Mouse (Mus musculus) forebrain, embryonic 16.5 days (tissue): ENCODE data around the gene Epha7. TPM values are rescaled to one million over a fixed set of nuclear protein-coding genes. Genes with fewer than 3 reads are reported as not detected.

Source experiments
- ATAC-seq: fragments of 200-750 bp; cut with Nextera tagmentation; 2 replicates; pipeline ENCODE4 v1.8.0; 2017; ENCODE audit warnings: mild to moderate bottlenecking, moderate library complexity
- H3K27ac ChIP-seq: fragments of 300-500 bp; sonication (generic); 2 replicates; pipeline ENCODE4 v1.5.1; 2014; ENCODE audit warnings: low read length, control low read depth
- H3K27me3 ChIP-seq: fragments of 300-500 bp; sonication (generic); replicated peaks from 2 replicates; pipeline ENCODE4 v1.6.1; 2014; ENCODE audit warnings: low read length; ENCODE audit not compliant: control insufficient read depth, insufficient read depth
- H3K36me3 ChIP-seq: fragments of 300-500 bp; sonication (generic); 2 replicates; pipeline ENCODE4 v1.6.1; 2014; ENCODE audit not compliant: control insufficient read depth, insufficient read depth
- H3K4me1 ChIP-seq: fragments of 300-500 bp; sonication (generic); replicated peaks from 2 replicates; pipeline ENCODE4 v1.6.1; 2014; ENCODE audit warnings: low read length; ENCODE audit not compliant: control insufficient read depth, insufficient read depth
- H3K4me2 ChIP-seq: fragments of 300-500 bp; sonication (generic); 2 replicates; pipeline ENCODE4 v1.6.1; 2014; ENCODE audit warnings: mild to moderate bottlenecking, low read length, control low read depth
- H3K4me3 ChIP-seq: fragments of 300-500 bp; sonication (generic); replicated peaks from 2 replicates; pipeline ENCODE4 v1.5.1; 2014; ENCODE audit warnings: mild to moderate bottlenecking, low read length, control low read depth
- H3K9ac ChIP-seq: fragments of 300-500 bp; sonication (generic); replicated peaks from 2 replicates; pipeline ENCODE4 v1.6.1; 2014; ENCODE audit warnings: low read depth, low read length, control low read depth
- H3K9me3 ChIP-seq: fragments of 300-500 bp; sonication (generic); 2 replicates; pipeline ENCODE4 v1.6.1; 2016; ENCODE audit warnings: low read length; ENCODE audit not compliant: control insufficient read depth
- WGBS: fragments of 180-500 bp; shearing (Covaris S2); extraction: QIAGEN DNeasy Blood & Tissue Kit; methylation state at CpG from one replicate; pipeline ENCODE4 v1.1.7; 2014; 5-methylcytosine and 5-hydroxymethylcytosine counted together
- polyA plus RNA-seq: library from polyadenylated mRNA; unstranded; fragments of >200 nt; fragmentation: Nextera tagmentation; extraction: Ambion mirVana; gene quantifications from 2 replicates; pipeline ENCODE4 v1.2.1, GENCODE M21; 2015

Gene Epha7
- polyA plus RNA-seq, 1 experiment from 2014 or later = 69.8 TPM

- no peak overlapping the region for H3K4me2 ChIP-seq
- H3K4me1 ChIP-seq = no peaks in the 10 kb centered on the region
- ATAC-seq = no peak
- WGBS = 69% methylated on average over 3 of the region's 3 CpGs
- no peak overlapping the region for H3K27ac ChIP-seq
- no peaks in the 10 kb centered on the region for H3K27me3 ChIP-seq
- no peak overlapping the region for H3K4me3 ChIP-seq
- H3K9ac ChIP-seq = no peak overlapping the region
- H3K9me3 ChIP-seq = no peaks in the 10 kb centered on the region
- H3K36me3 ChIP-seq = no peaks in the 10 kb centered on the region
Measured at GRCm38 (mm10) chr4:28890102-28890501, 77.2 kb downstream of the Epha7 start.

- Histone ChIP-seq H3K4me1 (no peaks in the 10 kb centered on the region), H3K9ac (no peak overlapping the region), H3K4me2 (0 out of 2 replicates have a peak overlapping the region, but pooled peaks have one; percentile 6), H3K4me3 (no peak overlapping the region), H3K9me3 (no peaks in the 10 kb centered on the region), H3K36me3 (no peaks in the 10 kb centered on the region), H3K27ac (peak overlapping the region; percentile 60), H3K27me3 (no peaks in the 10 kb centered on the region)
- ATAC-seq = peak; percentile 93
- 56% methylated on average over 7 of the region's 7 CpGs for WGBS
Measured at GRCm38 (mm10) chr4:28895480-28895879, 82.5 kb downstream of the Epha7 start.

- H3K4me1 ChIP-seq = peaks cover 5% of the 10 kb centered on the region; the same call in 1 of the 2 replicates
- 78% methylated on average over 4 of the region's 4 CpGs for WGBS
- no peak overlapping the region for H3K9ac ChIP-seq
- ATAC-seq = no peak
- H3K9me3 ChIP-seq = no peaks in the 10 kb centered on the region
- no peak overlapping the region for H3K4me3 ChIP-seq
- H3K36me3 ChIP-seq = no peaks in the 10 kb centered on the region
- no peaks in the 10 kb centered on the region for H3K27me3 ChIP-seq
- H3K27ac ChIP-seq = no peak overlapping the region
- H3K4me2 ChIP-seq = no peak overlapping the region
Measured at GRCm38 (mm10) chr4:28899373-28899772, 86.4 kb downstream of the Epha7 start.

GRCm38 (mm10) chr4:28899783-28900182, 86.9 kb downstream of the Epha7 start:
- H3K4me1 ChIP-seq = peaks cover 5% of the 10 kb centered on the region; the same call in 1 of the 2 replicates
- no peak overlapping the region for H3K27ac ChIP-seq
- no peaks in the 10 kb centered on the region for H3K27me3 ChIP-seq
- no peaks in the 10 kb centered on the region for H3K36me3 ChIP-seq
- no peak for ATAC-seq
- 53% methylated on average over 11 of the region's 11 CpGs for WGBS
- no peaks in the 10 kb centered on the region for H3K9me3 ChIP-seq
- H3K4me2 ChIP-seq = no peak overlapping the region
- no peak overlapping the region for H3K9ac ChIP-seq
- H3K4me3 ChIP-seq = no peak overlapping the region

- H3K4me1 ChIP-seq = peaks cover 5% of the 10 kb centered on the region; the same call in 1 of the 2 replicates
- H3K9me3 ChIP-seq = no peaks in the 10 kb centered on the region
- H3K27me3 ChIP-seq = no peaks in the 10 kb centered on the region
- 36% methylated on average over 5 of the region's 5 CpGs for WGBS
- no peak overlapping the region for H3K27ac ChIP-seq
- H3K36me3 ChIP-seq = no peaks in the 10 kb centered on the region
- peak; percentile 76 for ATAC-seq
- no peak overlapping the region for H3K4me2 ChIP-seq
- H3K9ac ChIP-seq = no peak overlapping the region
- H3K4me3 ChIP-seq = no peak overlapping the region
Measured at GRCm38 (mm10) chr4:28901496-28901895, 88.6 kb downstream of the Epha7 start.

GRCm38 (mm10) chr4:28902004-28902704, 89.2 kb downstream of the Epha7 start:
- Histone ChIP-seq H3K36me3 (no peaks in the 10 kb centered on the region), H3K27ac (peak overlapping the region; percentile 47; the same call in 1 of the 2 replicates), H3K9me3 (no peaks in the 10 kb centered on the region), H3K4me3 (no peak overlapping the region), H3K4me1 (peaks cover 5% of the 10 kb centered on the region; the same call in 1 of the 2 replicates), H3K4me2 (no peak overlapping the region), H3K9ac (no peak overlapping the region), H3K27me3 (no peaks in the 10 kb centered on the region)
- WGBS = 23% methylated on average over 4 of the region's 4 CpGs
- ATAC-seq = peak; percentile 89

GRCm38 (mm10) chr4:28906985-28907384, 94.1 kb downstream of the Epha7 start:
- no peak overlapping the region for H3K9ac ChIP-seq
- H3K27me3 ChIP-seq = no peaks in the 10 kb centered on the region
- H3K27ac ChIP-seq = no peak overlapping the region
- H3K36me3 ChIP-seq = no peaks in the 10 kb centered on the region
- H3K4me2 ChIP-seq = no peak overlapping the region
- peaks cover 3% of the 10 kb centered on the region; the same call in 1 of the 2 replicates for H3K4me1 ChIP-seq
- ATAC-seq = no peak
- 81% methylated on average over 2 of the region's 2 CpGs for WGBS
- H3K4me3 ChIP-seq = no peak overlapping the region
- H3K9me3 ChIP-seq = no peaks in the 10 kb centered on the region

- Histone ChIP-seq H3K4me2 (no peak overlapping the region), H3K27me3 (no peaks in the 10 kb centered on the region), H3K4me1 (0 out of 2 replicates have a peak, but pooled peaks cover 3% of the 10 kb centered on the region), H3K9ac (no peak overlapping the region), H3K4me3 (no peak overlapping the region), H3K27ac (no peak overlapping the region), H3K36me3 (no peaks in the 10 kb centered on the region), H3K9me3 (no peaks in the 10 kb centered on the region)
- WGBS = 47% methylated on average over 4 of the region's 4 CpGs
- ATAC-seq = peak; percentile 62; the same call in 1 of the 2 replicates
Measured at GRCm38 (mm10) chr4:28910127-28910526, 97.2 kb downstream of the Epha7 start.

GRCm38 (mm10) chr4:28912028-28912427, 99.1 kb downstream of the Epha7 start:
- ATAC-seq = no peak
- Histone ChIP-seq H3K36me3 (no peaks in the 10 kb centered on the region), H3K4me2 (no peak overlapping the region), H3K4me1 (0 out of 2 replicates have a peak, but pooled peaks cover 3% of the 10 kb centered on the region), H3K27me3 (no peaks in the 10 kb centered on the region), H3K27ac (no peak overlapping the region), H3K9ac (no peak overlapping the region), H3K4me3 (no peak overlapping the region), H3K9me3 (no peaks in the 10 kb centered on the region)
- WGBS = 98% methylated on average over 2 of the region's 2 CpGs
